Mouse (Mus musculus): ENCODE results near the gene Serinc5.

DNA sequence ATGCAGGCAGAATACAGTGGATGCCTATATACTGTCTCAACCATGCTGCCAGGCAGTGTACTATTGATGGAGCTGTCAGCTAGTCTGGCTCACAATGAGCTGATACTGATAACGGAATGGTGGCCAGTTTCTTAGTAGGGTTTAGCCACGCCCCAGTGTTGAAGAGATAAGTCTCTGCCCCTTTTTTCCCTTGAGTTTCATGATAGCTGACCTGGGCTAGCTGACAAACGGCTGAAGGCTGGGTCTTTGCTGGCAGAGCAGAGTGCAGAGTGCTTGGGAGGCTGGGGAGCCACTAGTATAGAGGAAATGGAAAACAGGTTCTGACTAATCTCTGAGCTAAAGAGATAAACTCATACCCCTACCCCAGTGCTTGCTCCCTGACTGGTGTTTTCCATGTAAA, 18.6 kb downstream of the Serinc5 start:
- TF ChIP-seq CTCF (IDR thresholded peaks at IDR 0.05; ENCODE audit: extremely low read depth, insufficient read depth, low read length) = no peak
- TF ChIP-seq POLR2A (IDR thresholded peaks at IDR 0.05; ENCODE audit: extremely low read depth, insufficient read depth, low read length) = no peak
